Mouse (Mus musculus) adrenal gland, postnatal 0 days (tissue): ENCODE data around the gene Retreg3. TPM values are rescaled to one million over a fixed set of nuclear protein-coding genes. Genes with fewer than 3 reads are reported as not detected.

Source experiments
- microRNA-seq: library from miRNA; unstranded; fragments of <30 nt; microRNA quantifications from one replicate; pipeline ENCODE4, GENCODE M21; 2016; ENCODE audit warnings: borderline replicate concordance; ENCODE audit not compliant: insufficient number of aligned reads
- polyA plus RNA-seq: library from polyadenylated mRNA; unstranded; fragments of >200 nt; fragmentation: Nextera tagmentation; extraction: Ambion mirVana; gene quantifications from 2 replicates; pipeline ENCODE4 v1.2.1, GENCODE M21; 2015

Retreg3 gene
- polyA plus RNA-seq = 17.6 and 20.9 TPM in 2 replicates

DNA sequence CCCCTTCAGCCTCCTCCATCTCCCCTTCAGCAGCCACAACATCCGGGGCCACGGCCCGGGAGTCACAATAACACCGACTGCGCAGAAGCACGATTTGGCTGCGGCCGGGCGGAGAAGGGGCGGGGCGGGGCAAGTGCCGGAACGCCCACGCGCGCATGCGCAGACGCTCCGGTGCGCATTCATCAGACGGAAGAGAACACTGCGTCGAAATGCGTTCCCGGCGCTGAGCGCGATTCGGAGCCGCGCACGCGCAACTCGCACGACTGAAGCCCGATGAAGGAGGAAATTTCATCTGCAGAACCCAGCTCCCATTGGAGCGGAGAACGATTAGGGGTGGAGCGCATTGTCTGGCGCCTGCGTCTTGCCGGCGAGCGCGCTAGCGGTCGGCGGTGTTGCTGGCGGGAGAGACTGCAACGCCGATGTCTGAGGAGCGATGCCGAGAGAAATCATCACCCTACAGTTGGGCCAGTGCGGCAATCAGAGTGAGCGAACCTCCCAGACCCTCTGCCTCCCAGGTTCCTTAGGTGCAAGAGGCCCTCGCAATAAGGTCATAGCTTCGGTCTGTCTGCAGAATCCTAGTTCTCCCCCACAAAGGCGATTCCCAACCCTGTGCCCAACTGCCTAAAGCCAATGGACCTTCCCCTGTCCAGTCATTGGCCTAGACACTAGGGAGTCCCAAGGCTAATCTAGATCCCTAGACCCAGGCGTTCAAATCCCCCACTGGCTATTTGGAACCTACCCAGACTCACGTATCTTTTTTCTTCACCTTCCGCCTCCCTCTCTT is at the start of gene Retreg3, which contains the start of gene Tubg1:
Gene Retreg3, minus strand, starts transcription at position 133 of the 784 bp plus-strand sequence.
Gene Tubg1, plus strand, starts transcription at position 178 of the 784 bp plus-strand sequence.

DNA sequence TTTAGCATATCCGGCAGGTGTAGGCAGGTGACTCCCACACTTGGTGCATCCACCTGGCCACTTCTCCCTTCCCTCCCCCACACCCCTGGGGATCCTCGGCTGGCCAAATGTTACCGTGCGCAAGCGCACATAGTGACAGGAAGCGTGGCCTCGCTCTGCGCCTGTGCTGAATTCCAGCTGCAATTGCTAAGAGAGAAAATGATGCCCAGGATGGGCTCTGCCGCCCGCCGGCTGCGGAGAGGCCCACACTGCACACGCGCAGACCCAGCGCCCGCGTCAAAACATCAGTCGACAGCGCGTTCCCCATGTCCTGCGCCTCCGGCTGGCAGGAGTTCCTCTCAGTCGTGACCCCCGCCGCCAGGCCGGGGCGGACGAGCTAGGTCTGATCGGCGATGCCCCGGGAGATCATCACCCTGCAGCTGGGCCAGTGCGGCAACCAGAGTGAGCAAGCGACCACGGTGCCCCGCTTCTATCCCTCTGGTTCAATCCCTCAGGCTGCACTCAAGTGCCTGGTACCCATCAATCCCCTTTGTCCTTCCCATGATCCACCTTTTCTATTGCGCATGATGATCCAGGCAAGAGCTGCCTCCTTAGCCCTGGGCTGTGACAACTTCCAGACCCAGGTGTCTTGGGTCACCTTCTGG is 36.2 kb upstream of the Retreg3 start, which contains the start of gene Tubg2:
Gene Tubg2, plus strand, starts transcription at position 180 of the 644 bp plus-strand sequence.

DNA sequence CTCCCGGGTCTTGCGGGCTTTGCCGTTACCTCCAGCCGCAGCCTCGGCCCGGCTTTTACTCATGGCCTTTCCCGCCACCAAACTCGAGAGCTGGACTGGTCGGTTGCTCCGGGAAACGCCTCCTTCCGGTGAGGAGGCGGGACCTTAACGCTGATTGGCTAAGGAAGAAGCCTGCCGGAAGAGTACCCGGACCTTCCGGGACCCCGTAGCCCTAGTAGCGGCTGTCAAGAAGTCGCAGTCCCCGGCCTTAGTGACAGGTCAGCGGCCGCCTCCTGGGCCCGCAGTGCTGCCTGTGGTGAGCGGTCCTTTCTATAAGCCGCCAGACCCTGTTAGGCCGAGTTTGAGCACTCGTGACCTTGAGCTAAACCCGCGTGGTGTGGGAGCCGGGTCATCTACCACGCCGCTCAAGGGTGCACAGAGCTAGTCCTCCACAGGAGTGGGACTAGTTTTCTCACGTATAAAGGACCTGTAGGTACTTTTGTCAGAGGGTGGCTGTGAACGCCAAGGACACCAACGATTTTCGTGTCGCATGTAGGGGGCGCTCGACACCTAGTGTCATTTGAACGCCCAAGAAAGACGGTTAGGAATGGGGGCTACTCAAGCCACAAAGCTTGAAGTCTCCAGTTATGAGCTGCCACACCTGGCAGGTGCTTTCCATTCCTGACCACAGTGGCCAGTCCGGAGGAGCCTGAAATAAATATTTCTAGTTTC is 24.2 kb downstream of the Retreg3 start, which contains the start of gene Psmc3ip:
Gene Psmc3ip, minus strand, starts transcription at position 123 of the 711 bp plus-strand sequence.

DNA sequence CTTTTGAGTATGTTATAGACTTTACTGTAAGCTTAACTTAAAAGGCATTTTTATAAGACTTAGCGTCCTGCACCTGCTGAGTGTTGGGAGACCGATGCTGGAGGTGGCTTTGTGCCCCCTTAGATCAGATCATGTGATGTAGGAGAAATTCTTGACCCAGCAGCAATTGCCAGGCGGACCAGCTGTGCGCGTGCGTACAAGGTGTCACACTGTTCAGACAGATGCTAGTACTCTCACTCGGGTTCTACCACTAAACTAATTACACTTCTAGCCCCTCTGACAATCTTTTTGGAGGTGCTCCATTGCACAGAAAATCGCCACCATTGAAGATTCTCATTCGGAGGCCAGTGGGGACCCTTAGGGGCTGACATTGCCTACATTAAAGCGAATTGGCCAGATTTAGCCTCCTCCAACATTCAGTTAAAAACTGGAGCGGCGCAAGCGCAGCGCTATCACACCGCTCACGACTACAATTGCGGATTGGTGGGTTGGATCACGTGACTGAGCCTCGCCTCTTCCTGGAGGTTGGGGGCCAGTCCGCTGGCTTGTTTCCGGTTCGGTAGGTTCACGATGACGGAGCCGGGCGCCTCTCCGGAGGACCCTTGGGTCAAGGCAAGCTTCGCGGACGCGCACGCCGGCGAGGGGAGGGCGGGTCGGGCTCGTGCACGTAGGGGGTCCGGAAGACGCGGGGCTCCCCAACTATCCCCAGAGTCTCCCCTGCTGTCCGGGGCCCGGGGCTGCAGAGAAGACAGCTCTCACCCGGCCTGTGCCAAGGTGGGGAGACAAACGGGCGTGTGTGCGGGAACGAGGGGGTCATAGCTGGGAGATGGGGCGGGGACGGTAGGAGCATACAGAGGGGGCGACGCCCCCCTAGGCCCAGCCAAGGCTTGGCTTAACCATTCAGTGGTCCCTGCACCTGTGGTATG is 32.7 kb downstream of the Retreg3 start, which contains the start of gene Mlx:
Gene Mlx, plus strand, starts transcription at position 522 of the 926 bp plus-strand sequence.

DNA sequence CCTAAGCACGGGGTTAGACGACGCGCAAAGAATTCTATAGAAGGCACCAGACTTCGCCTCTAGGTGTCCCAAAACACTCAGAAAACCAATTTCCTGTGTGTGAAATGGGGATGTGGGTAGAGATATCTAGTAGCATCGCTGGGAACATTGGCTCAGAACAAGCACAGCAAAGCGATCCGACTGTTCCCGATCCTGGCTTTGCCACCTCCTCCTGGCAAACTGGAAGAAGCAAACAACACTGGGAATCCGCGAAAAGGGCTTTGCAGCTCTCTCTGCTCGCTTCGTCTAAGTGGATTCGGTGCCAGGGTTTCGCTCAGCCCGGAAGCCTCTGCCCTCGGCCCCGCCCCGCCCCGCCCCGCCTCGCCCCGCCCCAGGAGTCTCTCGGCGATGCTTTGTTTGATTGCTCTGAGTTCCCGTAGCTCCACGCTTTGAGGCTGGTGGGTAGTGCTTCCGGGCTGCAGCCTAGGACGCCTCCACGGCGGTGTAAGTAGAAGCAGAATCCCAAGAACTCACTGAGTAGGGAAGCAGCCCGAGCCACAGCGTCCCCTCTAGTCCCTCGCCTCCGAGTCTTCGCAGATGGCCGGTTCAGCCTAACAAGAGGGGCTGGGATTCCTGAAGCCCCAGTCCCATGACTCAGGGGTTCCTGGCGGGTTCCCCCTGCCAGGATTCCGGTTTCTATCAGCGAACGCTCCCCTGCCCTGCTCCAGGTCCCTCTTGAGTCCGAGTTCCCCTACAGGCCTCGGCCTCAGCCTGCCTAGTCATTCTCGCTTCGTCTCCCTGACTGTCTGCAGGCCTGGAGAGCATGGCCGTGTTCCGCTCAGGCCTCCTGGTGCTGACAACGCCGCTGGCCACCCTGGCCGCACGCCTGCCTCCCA is 37.2 kb downstream of the Retreg3 start, which contains the start of gene Coasy:
Gene Coasy, plus strand, starts transcription at position 358 of the 875 bp plus-strand sequence.

DNA sequence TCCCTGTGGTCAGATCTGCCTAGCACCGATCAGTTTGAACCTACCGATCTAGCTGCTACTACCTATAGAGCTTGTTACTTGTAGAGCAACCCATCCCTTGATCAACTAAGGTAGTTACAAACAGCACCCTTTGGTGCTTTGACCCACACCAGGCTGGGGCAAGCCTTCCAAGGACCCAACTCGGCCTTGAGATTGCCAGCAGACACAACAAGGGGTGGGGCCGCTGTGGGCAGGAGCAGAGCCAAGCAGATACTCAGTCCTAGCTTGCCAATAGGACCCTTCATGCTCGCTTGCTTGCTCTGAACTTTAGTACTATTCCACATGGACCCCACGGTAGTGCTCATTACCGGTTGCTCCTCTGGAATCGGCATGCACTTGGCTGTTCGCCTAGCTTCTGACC is 41.6 kb downstream of the Retreg3 start, which contains the start of gene Hsd17b1:
Gene Hsd17b1, plus strand, starts transcription at position 291 of the 400 bp plus-strand sequence.

DNA sequence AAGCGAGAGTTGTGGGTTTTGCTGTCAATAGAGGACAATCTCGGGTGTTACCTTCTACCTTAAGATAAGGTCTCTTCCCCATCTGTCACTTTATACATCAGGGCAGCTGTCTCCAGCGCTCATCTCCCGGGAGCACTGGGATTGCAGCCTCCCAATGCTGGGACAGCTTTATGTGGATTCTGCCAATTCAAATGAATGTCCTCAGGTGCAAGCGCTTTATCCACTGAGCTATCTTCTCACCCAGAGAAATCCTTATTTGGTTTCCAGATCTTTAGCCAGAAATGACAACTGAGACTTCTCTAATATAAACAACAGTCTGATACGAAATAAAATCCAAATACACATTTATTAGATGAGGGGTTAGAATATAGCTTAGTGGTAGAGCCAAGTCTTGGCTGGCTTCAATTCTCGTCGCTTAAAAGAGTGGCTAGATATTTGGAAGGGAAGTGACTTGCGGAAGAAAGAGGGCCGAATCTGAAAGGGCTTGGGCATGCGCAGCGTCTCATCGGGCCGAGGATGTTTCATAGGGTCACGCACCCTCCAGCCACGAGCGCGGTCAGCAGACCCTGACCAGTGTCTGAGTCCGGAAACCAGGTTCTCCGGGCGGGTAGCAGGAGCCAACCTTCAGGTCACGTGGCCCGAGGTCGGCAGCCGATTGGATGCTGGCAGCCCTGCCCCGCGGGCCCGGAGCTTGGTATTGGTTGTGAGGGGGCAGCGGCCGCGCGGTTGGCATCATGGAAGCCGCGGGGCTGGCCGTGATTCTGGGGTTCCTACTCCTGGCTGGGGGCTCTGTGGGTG is 50.1 kb downstream of the Retreg3 start, which contains the start of gene Naglu:
Gene Naglu, plus strand, starts transcription at position 622 of the 798 bp plus-strand sequence.

Small RNAs within 50 kb of the gene (microRNA-seq; reads per million reads assigned to microRNA genes)
- not detected for gene Gm27626

Other genes with a start within 250 kb of the Retreg3 start
- gene Stat3, start 180.4 kb downstream of the Retreg3 start, polyA plus RNA-seq = 43.6 and 44.0 TPM in 2 replicates
- 298 and 326 TPM in 2 replicates for gene Cavin1, start 149.0 kb downstream of the Retreg3 start, polyA plus RNA-seq
- 48.6 and 61.9 TPM in 2 replicates for gene Atp6v0a1, start 110.4 kb downstream of the Retreg3 start, polyA plus RNA-seq
- gene Naglu, start 49.9 kb downstream of the Retreg3 start, polyA plus RNA-seq = 29.9 and 57.1 TPM in 2 replicates
- 0.36 and 0.65 TPM in 2 replicates for gene Hsd17b1, start 41.5 kb downstream of the Retreg3 start, polyA plus RNA-seq
- 40.7 and 70.1 TPM in 2 replicates for gene Coasy, start 37.3 kb downstream of the Retreg3 start, polyA plus RNA-seq
- 33.9 and 46.5 TPM in 2 replicates for gene Mlx, start 32.6 kb downstream of the Retreg3 start, polyA plus RNA-seq
- 13.6 and 15.3 TPM in 2 replicates for gene Psmc3ip, start 24.5 kb downstream of the Retreg3 start, polyA plus RNA-seq
- 34.1 and 45.0 TPM in 2 replicates for gene Tubg1, start within 50 bp of the Retreg3 start, polyA plus RNA-seq
- gene Tubg2, start 36.0 kb upstream of the Retreg3 start, polyA plus RNA-seq = 5.6 and 9.6 TPM in 2 replicates
- 0.88 and 1.1 TPM in 2 replicates for gene Cntnap1, start 50.6 kb upstream of the Retreg3 start, polyA plus RNA-seq
- 14.7 and 16.6 TPM in 2 replicates for gene Plekhh3, start 51.5 kb upstream of the Retreg3 start, polyA plus RNA-seq
- gene Ccr10, start 55.5 kb upstream of the Retreg3 start, polyA plus RNA-seq = 0.06 and 0.28 TPM in 2 replicates
- gene Ezh1, start 106.6 kb upstream of the Retreg3 start, polyA plus RNA-seq = 8.6 and 14.0 TPM in 2 replicates
- gene Ramp2, start 126.1 kb upstream of the Retreg3 start, polyA plus RNA-seq = 60.0 and 102 TPM in 2 replicates
- gene Vps25, start 133.8 kb upstream of the Retreg3 start, polyA plus RNA-seq = 97.9 and 113 TPM in 2 replicates
- gene Wnk4, start 140.7 kb upstream of the Retreg3 start, polyA plus RNA-seq = 4.3 and 4.5 TPM in 2 replicates
- 0.70 and 0.72 TPM in 2 replicates for gene Cntd1, start 159.1 kb upstream of the Retreg3 start, polyA plus RNA-seq
- gene Coa3, start 159.2 kb upstream of the Retreg3 start, polyA plus RNA-seq = 156 and 178 TPM in 2 replicates
- 99.1 and 118 TPM in 2 replicates for gene Becn1, start 182.4 kb upstream of the Retreg3 start, polyA plus RNA-seq
- 55.7 and 85.9 TPM in 2 replicates for gene Psme3, start 196.3 kb upstream of the Retreg3 start, polyA plus RNA-seq
- gene Aoc2, start 205.2 kb upstream of the Retreg3 start, polyA plus RNA-seq = 0.43 and 0.57 TPM in 2 replicates
- gene Aoc3, start 210.7 kb upstream of the Retreg3 start, polyA plus RNA-seq = 1.7 and 2.3 TPM in 2 replicates
- gene G6pc, start 247.7 kb upstream of the Retreg3 start, polyA plus RNA-seq = 4.1 and 7.5 TPM in 2 replicates